Mouse (Mus musculus) hindbrain, embryonic 14.5 days (tissue): ENCODE measurements around the gene Magee2. TPM values are rescaled to one million over a fixed set of nuclear protein-coding genes. Genes with fewer than 3 reads are reported as not detected.
A peak's percentile ranks its signal among the peaks of the same experiment; 100 is the strongest.
"Not testable (repeated sequence)": the region's sequence is repeated elsewhere in the genome, so short reads cannot be mapped to it uniquely, and the experiment has no call there.

Experiments
- ATAC-seq: fragments of 200-750 bp; cut with Nextera tagmentation; 2 replicates; pipeline ENCODE4 v1.8.0; 2017; ENCODE audit warnings: moderate number of reproducible peaks, mild to moderate bottlenecking, moderate TSS enrichment, moderate library complexity; ENCODE audit not compliant: low FRiP score
- DNase-seq: peaks from one replicate; pipeline ENCODE4 v3.0.0-alpha.2; 2015; ENCODE audit warnings: low spot score
- H3K27ac ChIP-seq: fragments of 300-500 bp; sonication (generic); 2 replicates; pipeline ENCODE4 v1.5.1; 2014; ENCODE audit warnings: mild to moderate bottlenecking, moderate library complexity
- H3K27me3 ChIP-seq: fragments of 300-500 bp; sonication (generic); 2 replicates; pipeline ENCODE4 v1.6.1; 2014; ENCODE audit warnings: mild to moderate bottlenecking, low read length, mixed read lengths; ENCODE audit not compliant: control insufficient read depth, insufficient read depth
- H3K36me3 ChIP-seq: fragments of 300-500 bp; sonication (generic); replicated peaks from 2 replicates; pipeline ENCODE4 v1.6.1; 2014; ENCODE audit not compliant: control insufficient read depth, insufficient read depth
- H3K4me1 ChIP-seq: fragments of 300-500 bp; sonication (generic); replicated peaks from 2 replicates; pipeline ENCODE4 v1.6.1; 2014; ENCODE audit warnings: antibody characterized with exemption, low read length, mixed read lengths; ENCODE audit not compliant: control insufficient read depth, insufficient read depth
- H3K4me2 ChIP-seq: fragments of 300-500 bp; sonication (generic); replicated peaks from 2 replicates; pipeline ENCODE4 v1.6.1; 2014; ENCODE audit warnings: mild to moderate bottlenecking, moderate library complexity
- H3K4me3 ChIP-seq: fragments of 300-500 bp; sonication (generic); replicated peaks from 2 replicates; pipeline ENCODE4 v1.5.1; 2014; ENCODE audit warnings: mild to moderate bottlenecking, low read length
- H3K9ac ChIP-seq: fragments of 300-500 bp; sonication (generic); 2 replicates; pipeline ENCODE4 v1.6.1; 2014
- H3K9me3 ChIP-seq: fragments of 300-500 bp; sonication (generic); 2 replicates; pipeline ENCODE4 v1.6.1; 2016; ENCODE audit warnings: low read length; ENCODE audit not compliant: control insufficient read depth
- WGBS: fragments of 180-500 bp; shearing (Covaris S2); extraction: QIAGEN DNeasy Blood & Tissue Kit; methylation state at CpG from one replicate; pipeline ENCODE4 v1.1.7; 2014; 5-methylcytosine and 5-hydroxymethylcytosine counted together
- polyA plus RNA-seq: library from polyadenylated mRNA; unstranded; fragments of >200 nt; fragmentation: Nextera tagmentation; extraction: Ambion mirVana; gene quantifications from 2 replicates; pipeline ENCODE4 v1.2.1, GENCODE M21; 2014

Magee2 gene
- polyA plus RNA-seq: 27.7 and 30.6 TPM in 2 replicates

GRCm38 (mm10) chrX:104856751-104857341 lies at the start of gene Magee2:
TSS of gene Magee2 (minus strand) at chrX:104857267.
- Histone ChIP-seq H3K9ac (peak within 1 kb of the TSS; percentile 65), H3K27me3 (peaks cover 64% of the 10 kb centered on the region), H3K4me1 (no peaks in the 10 kb centered on the region), H3K9me3 (no peaks in the 10 kb centered on the region), H3K36me3 (no peaks in the 10 kb centered on the region), H3K4me3 (peak within 1 kb of the TSS; percentile 46), H3K4me2 (peak within 1 kb of the TSS; percentile 59), H3K27ac (peak within 1 kb of the TSS; percentile 72)
- DNase-seq: peak; percentile 60
- peak; percentile 95 for ATAC-seq
- 21% methylated on average over 37 of the region's 37 CpGs for WGBS

GRCm38 (mm10) chrX:104853610-104854009 lies 3.5 kb downstream of the Magee2 start:
- no peak overlapping the region for H3K27ac ChIP-seq
- H3K4me3 ChIP-seq: no peak overlapping the region
- H3K36me3 ChIP-seq: no peaks in the 10 kb centered on the region
- 38% methylated on average over 9 of the region's 9 CpGs for WGBS
- peaks cover 66% of the 10 kb centered on the region for H3K27me3 ChIP-seq
- ATAC-seq (no peak), DNase-seq (no peak)
- H3K4me1 ChIP-seq: no peaks in the 10 kb centered on the region
- H3K4me2 ChIP-seq: peak overlapping the region; percentile 30
- H3K9me3 ChIP-seq: no peaks in the 10 kb centered on the region
- no peak overlapping the region for H3K9ac ChIP-seq

- H3K4me2 ChIP-seq, ATAC-seq, H3K4me3 ChIP-seq, H3K4me1 ChIP-seq, H3K27me3 ChIP-seq, DNase-seq, H3K9ac ChIP-seq, H3K36me3 ChIP-seq, H3K9me3 ChIP-seq, H3K27ac ChIP-seq: not testable (repeated sequence)
- 56% methylated on average over 4 of the region's 5 CpGs for WGBS
Observed at GRCm38 (mm10) chrX:104817583-104817982, 39.5 kb downstream of the Magee2 start.

GRCm38 (mm10) chrX:104816987-104817386 lies 40.1 kb downstream of the Magee2 start:
- not testable (repeated sequence) for H3K27me3 ChIP-seq, H3K9ac ChIP-seq, H3K36me3 ChIP-seq, H3K27ac ChIP-seq, H3K4me3 ChIP-seq, DNase-seq, H3K4me1 ChIP-seq, H3K9me3 ChIP-seq, H3K4me2 ChIP-seq, ATAC-seq
- 69% methylated on average over 1 of the region's 3 CpGs for WGBS

GRCm38 (mm10) chrX:104813704-104814103 lies 43.4 kb downstream of the Magee2 start:
- not testable (repeated sequence) for H3K9ac ChIP-seq, ATAC-seq, DNase-seq, H3K36me3 ChIP-seq, H3K9me3 ChIP-seq, H3K27ac ChIP-seq, H3K4me1 ChIP-seq, H3K4me3 ChIP-seq, H3K4me2 ChIP-seq, H3K27me3 ChIP-seq
- 50% methylated on average over 3 of the region's 4 CpGs for WGBS

Other genes starting within 250 kb of the Magee2 start
- 5.9 and 6.0 TPM in 2 replicates for gene Zdhhc15, start 186.2 kb downstream of the Magee2 start, polyA plus RNA-seq
- 23.8 and 30.0 TPM in 2 replicates for gene Pbdc1, start 222.5 kb upstream of the Magee2 start, polyA plus RNA-seq